Mouse (Mus musculus): ENCODE measurements around the gene Lpp. TPM values are rescaled to one million over a fixed set of nuclear protein-coding genes. Genes with fewer than 3 reads are reported as not detected.

The Lpp gene
- polyA plus RNA-seq, 1 experiment = 8.1 TPM

DNA sequence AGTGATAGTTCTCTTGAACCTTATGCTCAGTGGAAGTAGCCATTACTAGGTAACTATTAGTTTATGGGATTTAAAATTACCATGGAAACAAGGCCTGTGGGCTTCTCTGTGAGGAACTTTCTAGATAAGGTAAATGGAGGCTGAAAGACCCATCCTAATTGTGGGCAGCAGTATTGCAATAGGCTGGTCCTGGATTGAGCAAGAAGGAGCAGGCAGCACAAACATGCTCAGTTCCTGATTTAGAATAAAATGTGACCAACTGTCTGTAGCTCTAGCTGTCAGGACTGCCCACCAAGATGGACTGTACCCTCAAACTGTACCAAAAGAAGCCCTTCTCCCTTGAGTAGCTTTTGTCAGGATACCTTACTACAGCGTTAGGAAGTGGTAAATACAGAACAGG is 392.3 kb downstream of the Lpp start:
- Histone ChIP-seq H3K4me1 (ENCODE audit: control insufficient read depth, insufficient read depth, low read length) (0 out of 2 replicates have a peak, but pooled peaks cover 2% of the 10 kb centered on the region), H3K4me3 (replicated peaks; ENCODE audit: insufficient read depth, low read depth, low read length) (no peak overlapping the region), H3K27ac (ENCODE audit: insufficient read depth, low read length) (no peak overlapping the region), H3K27me3 (ENCODE audit: control insufficient read depth, insufficient read depth, low read length) (no peaks in the 10 kb centered on the region)
- no peak for DNase-seq
- no peak for TF ChIP-seq CTCF (IDR thresholded peaks at IDR 0.05; ENCODE audit: borderline replicate concordance, insufficient read depth, low read depth, low read length)
- no peak for TF ChIP-seq POLR2A (IDR thresholded peaks at IDR 0.05; ENCODE audit: borderline replicate concordance, insufficient read depth, low read length)
- 95% methylated on average over 1 of the region's 1 CpGs for WGBS

DNA sequence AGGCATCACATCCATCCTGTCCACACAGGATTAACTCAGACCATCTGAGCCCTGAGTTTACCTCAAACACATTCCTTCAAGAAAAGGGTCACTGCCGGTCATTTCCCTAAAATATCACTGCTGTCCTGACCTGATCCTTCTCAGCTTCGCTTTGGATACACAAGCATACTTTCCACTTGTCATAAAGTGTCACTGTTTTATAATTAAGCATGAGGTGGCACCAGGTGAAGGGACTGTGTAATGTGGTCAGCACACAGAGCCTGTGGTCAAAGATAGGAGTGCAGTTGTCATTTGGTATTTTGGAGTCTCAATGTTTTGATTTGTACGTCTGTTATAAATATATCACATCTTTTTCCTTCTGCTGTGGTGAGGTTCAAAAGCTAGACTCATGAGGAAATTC is 395.7 kb downstream of the Lpp start:
- Histone ChIP-seq H3K27me3 (ENCODE audit: control insufficient read depth, insufficient read depth, low read length) (no peaks in the 10 kb centered on the region), H3K4me1 (ENCODE audit: control insufficient read depth, insufficient read depth, low read length) (no peaks in the 10 kb centered on the region), H3K4me3 (replicated peaks; ENCODE audit: insufficient read depth, low read depth, low read length) (no peak overlapping the region), H3K27ac (ENCODE audit: insufficient read depth, low read length) (no peak overlapping the region)
- 94% methylated on average over 3 of the region's 3 CpGs for whole genome bisulfite sequencing
- TF ChIP-seq POLR2A (IDR thresholded peaks at IDR 0.05; ENCODE audit: borderline replicate concordance, insufficient read depth, low read length) (no peak), CTCF (IDR thresholded peaks at IDR 0.05; ENCODE audit: borderline replicate concordance, insufficient read depth, low read depth, low read length) (no peak)
- DNase-seq = no peak

DNA sequence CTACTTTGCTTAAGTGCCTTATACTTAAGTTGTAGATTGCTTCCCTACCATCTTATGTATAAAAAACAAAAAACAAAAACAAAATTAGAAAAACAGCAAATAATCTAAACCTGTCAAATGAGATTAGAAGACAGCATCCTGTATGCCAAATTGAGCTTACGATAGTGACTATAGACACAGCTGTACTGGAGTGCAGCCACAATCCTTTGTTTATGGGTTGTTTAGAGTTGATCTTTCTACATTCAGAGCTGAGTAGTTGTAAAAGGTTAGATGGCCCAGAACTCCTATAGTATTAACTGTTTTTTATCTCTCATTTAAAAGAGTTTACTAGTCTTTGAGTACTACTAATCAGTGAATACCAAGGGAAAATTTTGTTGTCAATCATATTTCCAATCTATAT is 398.1 kb downstream of the Lpp start:
- no peak for DNase-seq
- Histone ChIP-seq H3K4me1 (ENCODE audit: control insufficient read depth, insufficient read depth, low read length) (no peaks in the 10 kb centered on the region), H3K27ac (ENCODE audit: insufficient read depth, low read length) (no peak overlapping the region), H3K4me3 (replicated peaks; ENCODE audit: insufficient read depth, low read depth, low read length) (no peak overlapping the region), H3K27me3 (ENCODE audit: control insufficient read depth, insufficient read depth, low read length) (no peaks in the 10 kb centered on the region)
- 93% methylated on average over 1 of the region's 1 CpGs for WGBS
- TF ChIP-seq CTCF (IDR thresholded peaks at IDR 0.05; ENCODE audit: borderline replicate concordance, insufficient read depth, low read depth, low read length) (no peak), POLR2A (IDR thresholded peaks at IDR 0.05; ENCODE audit: borderline replicate concordance, insufficient read depth, low read length) (no peak)

DNA sequence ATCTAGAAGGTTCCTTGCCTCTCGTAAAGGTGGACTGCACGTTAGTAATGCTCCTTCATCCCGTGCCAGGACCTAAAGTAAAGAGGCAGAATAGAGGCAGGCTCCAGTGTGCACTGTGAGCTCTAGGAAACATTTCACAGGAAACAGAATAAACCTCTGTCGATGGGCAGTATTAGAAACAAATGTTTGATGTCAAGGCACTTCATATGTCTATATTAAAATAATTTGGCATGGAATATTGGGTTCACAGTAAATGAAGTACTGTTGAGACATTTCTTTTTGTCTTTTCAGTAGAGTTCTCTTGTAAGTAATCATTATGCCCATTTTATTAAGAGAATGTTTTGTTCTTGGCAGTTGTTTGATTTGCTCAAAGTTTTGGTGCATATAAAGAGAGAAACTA is 398.7 kb downstream of the Lpp start:
- 84% methylated on average over 4 of the region's 4 CpGs for WGBS
- Histone ChIP-seq H3K4me1 (ENCODE audit: control insufficient read depth, insufficient read depth, low read length) (no peaks in the 10 kb centered on the region), H3K4me3 (replicated peaks; ENCODE audit: insufficient read depth, low read depth, low read length) (no peak overlapping the region), H3K27ac (ENCODE audit: insufficient read depth, low read length) (no peak overlapping the region), H3K27me3 (ENCODE audit: control insufficient read depth, insufficient read depth, low read length) (no peaks in the 10 kb centered on the region)
- TF ChIP-seq POLR2A (IDR thresholded peaks at IDR 0.05; ENCODE audit: borderline replicate concordance, insufficient read depth, low read length) (no peak), CTCF (IDR thresholded peaks at IDR 0.05; ENCODE audit: borderline replicate concordance, insufficient read depth, low read depth, low read length) (no peak)
- DNase-seq = no peak

DNA sequence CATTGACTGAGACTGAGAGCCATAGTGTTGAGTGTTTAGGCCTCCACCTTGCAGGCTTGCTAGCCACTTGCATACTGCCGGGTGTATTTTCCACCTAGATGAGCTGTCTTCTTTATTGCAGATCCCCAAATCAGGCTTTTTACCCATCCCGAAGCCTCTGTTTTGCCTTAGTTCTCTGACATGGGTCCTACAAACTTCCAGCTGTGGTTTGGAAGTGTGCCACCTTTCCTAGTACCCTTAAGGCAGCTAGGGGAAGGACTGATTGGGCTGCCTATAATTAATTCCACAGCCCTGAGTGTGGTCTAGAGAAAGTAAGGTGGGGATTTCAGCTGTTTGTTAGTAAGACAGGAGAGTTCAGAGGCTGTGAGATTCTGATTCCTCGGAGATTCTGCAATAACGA is 399.5 kb downstream of the Lpp start:
- Histone ChIP-seq H3K4me1 (ENCODE audit: control insufficient read depth, insufficient read depth, low read length) (peaks cover 4% of the 10 kb centered on the region; the same call in 1 of the 2 replicates), H3K4me3 (replicated peaks; ENCODE audit: insufficient read depth, low read depth, low read length) (no peak overlapping the region), H3K27me3 (ENCODE audit: control insufficient read depth, insufficient read depth, low read length) (no peaks in the 10 kb centered on the region), H3K27ac (ENCODE audit: insufficient read depth, low read length) (no peak overlapping the region)
- TF ChIP-seq POLR2A (IDR thresholded peaks at IDR 0.05; ENCODE audit: borderline replicate concordance, insufficient read depth, low read length) (no peak), CTCF (IDR thresholded peaks at IDR 0.05; ENCODE audit: borderline replicate concordance, insufficient read depth, low read depth, low read length) (no peak)
- no peak for DNase-seq
- 89% methylated on average over 4 of the region's 4 CpGs for WGBS

DNA sequence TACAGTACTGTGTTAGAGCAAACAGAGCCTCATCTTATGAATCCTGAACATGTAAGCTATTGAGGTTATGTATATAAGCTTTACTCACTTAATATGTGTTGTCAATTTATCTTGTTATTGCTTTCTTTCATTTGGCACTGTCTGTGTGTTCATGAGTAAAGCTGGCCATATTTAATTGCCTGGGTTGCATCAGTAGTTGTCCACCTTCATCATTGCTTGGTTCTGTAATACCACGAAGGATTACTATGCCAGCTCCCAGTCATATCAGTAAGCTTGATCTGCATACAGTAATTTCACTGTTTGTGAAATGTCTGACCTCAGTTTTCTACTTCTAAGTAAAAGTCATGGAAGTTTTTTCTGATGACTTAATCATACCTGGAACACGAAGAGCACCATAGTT is 401.4 kb downstream of the Lpp start:
- TF ChIP-seq CTCF (IDR thresholded peaks at IDR 0.05; ENCODE audit: borderline replicate concordance, insufficient read depth, low read depth, low read length) = no peak
- TF ChIP-seq POLR2A (IDR thresholded peaks at IDR 0.05; ENCODE audit: borderline replicate concordance, insufficient read depth, low read length) = no peak
- DNase-seq = no peak
- H3K4me1 ChIP-seq (ENCODE audit: control insufficient read depth, insufficient read depth, low read length) = peaks cover 6% of the 10 kb centered on the region; the same call in 1 of the 2 replicates
- H3K27ac ChIP-seq (ENCODE audit: insufficient read depth, low read length) = no peak overlapping the region
- no peaks in the 10 kb centered on the region for H3K27me3 ChIP-seq (ENCODE audit: control insufficient read depth, insufficient read depth, low read length)
- no peak overlapping the region for H3K4me3 ChIP-seq (replicated peaks; ENCODE audit: insufficient read depth, low read depth, low read length)
- 94% methylated on average over 2 of the region's 2 CpGs for WGBS

DNA sequence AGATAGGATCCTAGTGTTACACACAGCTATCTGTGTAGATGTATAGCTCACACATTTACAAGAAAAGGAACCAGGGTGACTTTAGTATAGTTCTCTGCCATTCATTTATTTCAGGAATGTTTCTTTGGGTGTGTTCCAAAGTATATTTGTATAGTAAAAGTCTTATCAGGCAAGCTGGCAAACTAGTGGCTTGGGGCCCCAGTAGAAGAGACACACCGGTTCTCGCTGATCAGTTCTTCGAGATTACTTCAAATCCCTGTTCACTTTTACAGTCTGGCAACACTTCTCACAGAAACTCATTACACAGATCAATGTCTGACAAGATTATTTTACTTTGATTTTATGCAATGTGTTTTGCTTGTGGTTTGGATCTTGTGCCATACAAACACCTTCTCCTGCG is 408.0 kb downstream of the Lpp start:
- no peak for DNase-seq
- Histone ChIP-seq H3K27ac (ENCODE audit: insufficient read depth, low read length) (no peak overlapping the region), H3K4me3 (replicated peaks; ENCODE audit: insufficient read depth, low read depth, low read length) (no peak overlapping the region), H3K27me3 (ENCODE audit: control insufficient read depth, insufficient read depth, low read length) (no peaks in the 10 kb centered on the region), H3K4me1 (ENCODE audit: control insufficient read depth, insufficient read depth, low read length) (peaks cover 6% of the 10 kb centered on the region; the same call in 1 of the 2 replicates)
- no peak for TF ChIP-seq POLR2A (IDR thresholded peaks at IDR 0.05; ENCODE audit: borderline replicate concordance, insufficient read depth, low read length)
- no peak for TF ChIP-seq CTCF (IDR thresholded peaks at IDR 0.05; ENCODE audit: borderline replicate concordance, insufficient read depth, low read depth, low read length)
- 92% methylated on average over 4 of the region's 4 CpGs for WGBS

DNA sequence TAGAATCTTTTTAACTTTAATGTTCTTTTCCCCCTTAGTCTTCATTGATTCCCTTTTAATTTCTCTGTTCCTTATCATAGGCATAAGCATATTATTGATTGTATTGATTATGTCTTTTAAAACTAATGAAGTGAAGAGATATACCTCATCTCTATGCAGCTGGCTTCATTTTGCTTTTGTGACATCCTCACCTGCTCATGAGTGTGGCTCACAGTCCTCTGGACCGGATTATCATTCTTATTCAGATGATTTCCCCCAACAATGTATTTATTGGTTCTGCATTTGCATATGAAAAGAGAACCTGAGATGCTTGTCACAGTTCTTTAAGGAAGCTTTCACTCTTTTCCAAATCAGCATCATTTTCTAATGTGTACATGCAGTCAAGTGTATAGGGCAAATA is 408.5 kb downstream of the Lpp start:
- Histone ChIP-seq H3K4me1 (ENCODE audit: control insufficient read depth, insufficient read depth, low read length) (peaks cover 6% of the 10 kb centered on the region; the same call in 1 of the 2 replicates), H3K4me3 (replicated peaks; ENCODE audit: insufficient read depth, low read depth, low read length) (no peak overlapping the region), H3K27me3 (ENCODE audit: control insufficient read depth, insufficient read depth, low read length) (no peaks in the 10 kb centered on the region), H3K27ac (ENCODE audit: insufficient read depth, low read length) (no peak overlapping the region)
- DNase-seq = no peak
- TF ChIP-seq POLR2A (IDR thresholded peaks at IDR 0.05; ENCODE audit: borderline replicate concordance, insufficient read depth, low read length) = no peak
- no peak for TF ChIP-seq CTCF (IDR thresholded peaks at IDR 0.05; ENCODE audit: borderline replicate concordance, insufficient read depth, low read depth, low read length)
- whole genome bisulfite sequencing = 65% methylated on average over 1 of the region's 1 CpGs

All from cerebellum, adult 2 months (tissue).